Mouse (Mus musculus) cerebellum, adult 2 months (tissue): Measurements from ENCODE around the gene Zbtb8a.

Source experiments
- CTCF ChIP-seq: fragments of 200-500 bp; IDR thresholded peaks from 2 replicates; pipeline ENCODE4 v1.5.1; 2011; ENCODE audit warnings: low read depth, mild to moderate bottlenecking, control low read depth, low read length, moderate library complexity, borderline replicate concordance; ENCODE audit not compliant: insufficient read depth
- POLR2A ChIP-seq: fragments of 200-500 bp; IDR thresholded peaks from 2 replicates; pipeline ENCODE4 v1.6.1; 2011; ENCODE audit warnings: low read length, control low read depth, borderline replicate concordance; ENCODE audit not compliant: insufficient read depth

DNA sequence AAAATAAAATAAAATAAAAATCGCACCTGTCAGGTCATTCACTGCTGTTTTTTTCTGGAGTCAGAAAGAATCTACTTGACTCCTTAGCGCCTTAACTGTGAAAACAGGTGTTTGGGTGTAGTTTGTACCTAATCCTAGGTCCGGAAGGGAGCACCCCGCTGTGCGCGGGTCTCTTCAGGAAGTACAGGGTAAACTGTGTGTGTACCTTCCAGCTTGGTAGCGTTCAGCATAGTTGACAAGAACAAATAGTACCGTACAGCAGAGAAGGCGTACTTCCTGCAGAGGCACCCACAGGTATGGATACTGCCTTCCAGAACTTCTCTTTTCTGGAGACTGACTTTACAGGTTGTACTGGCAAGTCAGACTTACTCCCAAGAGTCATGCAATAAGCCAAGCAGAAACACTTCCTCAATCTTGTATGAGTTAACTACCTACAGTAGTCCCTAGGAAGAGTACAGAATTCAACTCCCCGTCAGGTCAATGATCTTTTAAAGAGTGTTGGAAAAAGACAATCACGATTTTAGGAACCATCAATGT is 3.6 kb downstream of the Zbtb8a start:
- TF ChIP-seq POLR2A (no peak), CTCF (no peak)
